Mouse (Mus musculus): ENCODE results near the gene Hoxa7. TPM values are rescaled to one million over a fixed set of nuclear protein-coding genes. Genes with fewer than 3 reads are reported as not detected.

Hoxa7 gene
- polyA plus RNA-seq, 1 experiment = 11.9 TPM

DNA sequence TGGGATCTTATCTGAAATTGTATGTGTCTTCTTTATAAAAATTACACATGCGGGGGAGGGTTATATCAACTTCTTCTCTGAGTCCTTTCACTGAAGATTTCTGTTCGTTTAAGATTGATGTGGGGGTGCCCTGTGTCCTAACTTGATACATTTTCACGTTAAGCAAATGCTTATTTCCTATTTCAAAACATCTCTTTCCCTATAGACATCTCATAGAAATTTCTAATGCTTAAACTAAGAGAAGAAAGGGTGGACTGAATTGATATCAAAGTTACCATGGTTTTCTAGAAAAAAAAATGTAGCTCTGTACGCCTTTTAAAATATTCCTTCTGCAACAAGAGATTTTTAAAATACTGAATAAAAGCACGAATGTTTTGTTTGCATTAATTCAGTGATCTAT lies 45.6 kb upstream of the Hoxa7 start:
- no peak for TF ChIP-seq SRF (IDR thresholded peaks at IDR 0.05; ENCODE audit: control insufficient read depth, insufficient read length, low read depth)
- TF ChIP-seq POLR2AphosphoS2 (IDR thresholded peaks at IDR 0.05; ENCODE audit: insufficient read length, low read depth) = no peak
- no peak for TF ChIP-seq MAX (IDR thresholded peaks at IDR 0.05; ENCODE audit: low read depth)
- no peak for TF ChIP-seq USF1 (IDR thresholded peaks at IDR 0.05; ENCODE audit: low read depth)
- no peak for TF ChIP-seq E2F4 (IDR thresholded peaks at IDR 0.05; ENCODE audit: insufficient read depth)
- TF ChIP-seq TCF12 (IDR thresholded peaks at IDR 0.05; ENCODE audit: insufficient read depth, poor library complexity, severe bottlenecking) = no peak
- no peak for TF ChIP-seq TCF3 (IDR thresholded peaks at IDR 0.05; ENCODE audit: insufficient read length, low read depth)
- TF ChIP-seq REST (IDR thresholded peaks at IDR 0.05; ENCODE audit: insufficient read depth, insufficient read length) = no peak
- TF ChIP-seq MYOD1 (IDR thresholded peaks at IDR 0.05; ENCODE audit: control insufficient read depth in 1 of 3, insufficient read length in 2 of 3, low read depth in 2 of 3) = no peak
- TF ChIP-seq MYOG (IDR thresholded peaks at IDR 0.05; ENCODE audit: control insufficient read depth in 1 of 3, insufficient read depth in 1 of 3, insufficient read length in 2 of 3, low read depth in 2 of 3) = no peak
- no peaks in the 10 kb centered on the region for H3K79me2 ChIP-seq (ENCODE audit: control insufficient read depth, insufficient read depth)
- no peaks in the 10 kb centered on the region for H3K36me3 ChIP-seq (ENCODE audit: control insufficient read depth, insufficient read depth)
- H3K4me2 ChIP-seq (ENCODE audit: low read depth) = no peak overlapping the region
- peaks cover 24% of the 10 kb centered on the region for H3K27me3 ChIP-seq (ENCODE audit: control insufficient read depth, insufficient read depth, insufficient read length)
- H3ac ChIP-seq (ENCODE audit: control insufficient read depth, insufficient read length) = no peak overlapping the region
- H3K4me3 ChIP-seq = no peak overlapping the region

GRCm38 (mm10) chr6:52266666-52266985 lies 45.0 kb upstream of the Hoxa7 start:
- H3ac ChIP-seq (ENCODE audit: control insufficient read depth, insufficient read length) = no peak overlapping the region
- no peaks in the 10 kb centered on the region for H3K36me3 ChIP-seq (ENCODE audit: control insufficient read depth, insufficient read depth)
- no peaks in the 10 kb centered on the region for H3K79me2 ChIP-seq (ENCODE audit: control insufficient read depth, insufficient read depth)
- H3K4me3 ChIP-seq = no peak overlapping the region
- no peak overlapping the region for H3K4me2 ChIP-seq (ENCODE audit: low read depth)
- no peak for TF ChIP-seq TCF12 (IDR thresholded peaks at IDR 0.05; ENCODE audit: insufficient read depth, poor library complexity, severe bottlenecking)
- TF ChIP-seq USF1 (IDR thresholded peaks at IDR 0.05; ENCODE audit: low read depth) = no peak
- no peak for TF ChIP-seq SRF (IDR thresholded peaks at IDR 0.05; ENCODE audit: control insufficient read depth, insufficient read length, low read depth)
- no peak for TF ChIP-seq MYOD1 (IDR thresholded peaks at IDR 0.05; ENCODE audit: control insufficient read depth in 1 of 3, insufficient read length in 2 of 3, low read depth in 2 of 3)
- peaks cover 24% of the 10 kb centered on the region for H3K27me3 ChIP-seq (ENCODE audit: control insufficient read depth, insufficient read depth, insufficient read length)

DNA sequence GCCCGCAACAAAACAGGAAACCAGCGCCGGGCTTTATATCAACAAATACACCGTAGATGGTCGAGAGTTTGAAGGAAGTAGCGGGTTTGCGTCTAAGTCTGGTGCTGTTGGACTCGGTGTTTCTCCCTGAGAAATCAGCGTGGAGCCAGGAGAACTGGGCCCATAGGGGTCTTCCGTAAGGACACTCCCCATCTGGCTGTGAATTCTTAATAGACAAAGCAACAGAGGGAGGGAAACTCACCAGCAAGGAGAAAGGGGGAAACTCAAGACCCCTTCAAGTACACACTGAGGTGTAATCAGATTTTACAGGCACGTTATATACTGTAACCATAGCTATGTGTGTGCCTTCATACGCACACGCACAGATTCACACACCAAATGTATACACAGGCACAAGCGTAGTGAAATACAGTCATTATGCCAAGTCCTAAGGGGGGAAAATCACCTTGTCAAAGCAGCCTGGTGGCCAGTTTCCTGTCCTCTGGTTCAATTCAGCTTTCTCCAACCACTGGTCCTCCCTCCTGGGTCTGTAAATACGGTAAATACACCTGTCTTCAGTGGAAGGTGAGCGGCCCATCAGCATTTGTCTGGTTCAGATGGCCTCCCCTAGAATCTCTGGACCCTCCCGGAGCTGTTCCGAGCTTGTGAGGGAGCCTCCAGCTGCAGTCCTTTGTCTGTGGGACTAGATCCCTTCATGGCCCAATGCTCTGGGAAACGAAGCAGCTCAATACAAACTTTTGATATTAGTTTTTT lies 44.4 kb upstream of the Hoxa7 start:
- Histone ChIP-seq H3K4me2 (ENCODE audit: low read depth) (no peak overlapping the region), H3K79me2 (ENCODE audit: control insufficient read depth, insufficient read depth) (no peaks in the 10 kb centered on the region), H3K27me3 (ENCODE audit: control insufficient read depth, insufficient read depth, insufficient read length) (peaks cover 24% of the 10 kb centered on the region), H3K4me3 (no peak overlapping the region), H3ac (ENCODE audit: control insufficient read depth, insufficient read length) (no peak overlapping the region), H3K36me3 (ENCODE audit: control insufficient read depth, insufficient read depth) (no peaks in the 10 kb centered on the region)
- TF ChIP-seq USF1 (IDR thresholded peaks at IDR 0.05; ENCODE audit: low read depth) (no peak), TCF3 (IDR thresholded peaks at IDR 0.05; ENCODE audit: insufficient read length, low read depth) (no peak), REST (IDR thresholded peaks at IDR 0.05; ENCODE audit: insufficient read depth, insufficient read length) (no peak), MAX (IDR thresholded peaks at IDR 0.05; ENCODE audit: low read depth) (no peak), MYOD1 (IDR thresholded peaks at IDR 0.05; ENCODE audit: control insufficient read depth in 1 of 3, insufficient read length in 2 of 3, low read depth in 2 of 3) (no peak), POLR2AphosphoS2 (IDR thresholded peaks at IDR 0.05; ENCODE audit: insufficient read length, low read depth) (no peak), POLR2A (IDR thresholded peaks at IDR 0.05; ENCODE audit: insufficient read length, low read depth) (no peak), SRF (IDR thresholded peaks at IDR 0.05; ENCODE audit: control insufficient read depth, insufficient read length, low read depth) (no peak)

DNA sequence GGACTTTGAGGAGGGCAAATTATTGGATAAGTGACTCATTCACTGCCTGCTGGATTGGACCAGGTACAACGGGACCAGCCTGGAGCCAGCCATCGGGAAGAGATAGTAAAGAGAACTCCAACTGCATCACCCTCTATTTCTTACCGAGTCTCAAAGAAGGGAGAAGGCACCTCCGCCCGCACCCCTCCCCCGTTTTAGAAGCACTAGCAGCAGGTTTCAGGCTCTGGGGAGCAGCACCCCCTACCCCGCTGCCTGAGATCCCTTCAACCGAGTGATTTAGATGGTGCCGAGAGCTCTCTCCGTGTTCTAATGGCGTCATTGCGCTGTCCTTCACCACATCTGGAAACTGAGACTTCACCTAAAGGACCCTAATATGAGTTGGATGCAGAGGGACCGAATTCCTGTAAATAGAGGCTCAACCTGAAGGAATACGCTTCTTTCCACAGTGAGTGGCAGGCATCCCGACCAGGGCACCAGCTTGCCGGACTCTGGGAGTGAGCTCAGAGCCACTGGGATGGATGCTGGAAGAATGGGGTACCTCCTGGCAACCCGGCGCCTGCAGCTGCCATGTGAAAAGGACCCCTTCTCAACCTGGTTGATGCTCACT lies 43.8 kb upstream of the Hoxa7 start:
- Histone ChIP-seq H3ac (ENCODE audit: control insufficient read depth, insufficient read length) (no peak overlapping the region), H3K27me3 (ENCODE audit: control insufficient read depth, insufficient read depth, insufficient read length) (peaks cover 24% of the 10 kb centered on the region), H3K4me2 (ENCODE audit: low read depth) (no peak overlapping the region), H3K4me3 (no peak overlapping the region), H3K36me3 (ENCODE audit: control insufficient read depth, insufficient read depth) (no peaks in the 10 kb centered on the region), H3K79me2 (ENCODE audit: control insufficient read depth, insufficient read depth) (no peaks in the 10 kb centered on the region)
- no peak for TF ChIP-seq TCF3 (IDR thresholded peaks at IDR 0.05; ENCODE audit: insufficient read length, low read depth)
- no peak for TF ChIP-seq E2F4 (IDR thresholded peaks at IDR 0.05; ENCODE audit: insufficient read depth)
- no peak for TF ChIP-seq MYOD1 (IDR thresholded peaks at IDR 0.05; ENCODE audit: control insufficient read depth in 1 of 3, insufficient read length in 2 of 3, low read depth in 2 of 3)
- no peak for TF ChIP-seq REST (IDR thresholded peaks at IDR 0.05; ENCODE audit: insufficient read depth, insufficient read length)
- TF ChIP-seq MAX (IDR thresholded peaks at IDR 0.05; ENCODE audit: low read depth) = no peak
- TF ChIP-seq POLR2AphosphoS2 (IDR thresholded peaks at IDR 0.05; ENCODE audit: insufficient read length, low read depth) = no peak
- no peak for TF ChIP-seq USF1 (IDR thresholded peaks at IDR 0.05; ENCODE audit: low read depth)
- no peak for TF ChIP-seq SRF (IDR thresholded peaks at IDR 0.05; ENCODE audit: control insufficient read depth, insufficient read length, low read depth)
- TF ChIP-seq POLR2A (IDR thresholded peaks at IDR 0.05; ENCODE audit: insufficient read length, low read depth) = no peak
- TF ChIP-seq MYOG (IDR thresholded peaks at IDR 0.05; ENCODE audit: control insufficient read depth in 1 of 3, insufficient read depth in 1 of 3, insufficient read length in 2 of 3, low read depth in 2 of 3) = no peak
- TF ChIP-seq TCF12 (IDR thresholded peaks at IDR 0.05; ENCODE audit: insufficient read depth, poor library complexity, severe bottlenecking) = no peak
- no peak for TF ChIP-seq CEBPB (IDR thresholded peaks at IDR 0.05; ENCODE audit: insufficient read depth, poor library complexity, severe bottlenecking)

All from myocyte (in vitro differentiated cells).